Mouse (Mus musculus): ENCODE results near the gene Mxra7.

Mxra7 gene

GRCm38 (mm10) chr11:116784221-116784620 is 43.6 kb downstream of the Mxra7 start:
- no peak for DNase-seq (ENCODE audit: low read depth, low spot score)

DNA sequence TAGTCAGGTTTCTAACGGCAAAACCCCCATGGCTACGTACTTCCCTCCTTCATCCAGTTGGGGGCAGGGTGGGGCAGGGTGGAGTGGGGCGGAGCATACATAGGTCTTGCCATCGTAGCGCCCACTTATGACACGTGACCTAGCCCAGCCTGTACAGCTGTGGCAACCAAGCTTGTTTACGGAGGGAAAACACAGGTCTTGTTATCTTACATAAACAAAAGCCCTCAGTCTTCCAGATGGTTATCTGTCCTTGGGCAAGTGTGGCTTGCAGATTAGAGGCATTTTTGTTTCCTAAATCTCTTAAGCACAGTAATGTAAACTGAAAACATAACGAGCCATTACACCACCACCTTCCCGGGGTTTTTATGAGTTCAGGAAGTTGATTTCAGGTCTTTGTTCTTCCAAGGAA is 45.1 kb downstream of the Mxra7 start:
- no peak for DNase-seq (ENCODE audit: low read depth, low spot score)

GRCm38 (mm10) chr11:116775407-116775806 is 52.4 kb downstream of the Mxra7 start, which contains the start of gene St6galnac1:
Gene St6galnac1, minus strand, starts transcription at chr11:116775507.
- DNase-seq (ENCODE audit: low read depth, low spot score), result no peak

- DNase-seq (ENCODE audit: low read depth, low spot score), result no peak
Observed at GRCm38 (mm10) chr11:116773205-116773604, 54.6 kb downstream of the Mxra7 start.

DNA sequence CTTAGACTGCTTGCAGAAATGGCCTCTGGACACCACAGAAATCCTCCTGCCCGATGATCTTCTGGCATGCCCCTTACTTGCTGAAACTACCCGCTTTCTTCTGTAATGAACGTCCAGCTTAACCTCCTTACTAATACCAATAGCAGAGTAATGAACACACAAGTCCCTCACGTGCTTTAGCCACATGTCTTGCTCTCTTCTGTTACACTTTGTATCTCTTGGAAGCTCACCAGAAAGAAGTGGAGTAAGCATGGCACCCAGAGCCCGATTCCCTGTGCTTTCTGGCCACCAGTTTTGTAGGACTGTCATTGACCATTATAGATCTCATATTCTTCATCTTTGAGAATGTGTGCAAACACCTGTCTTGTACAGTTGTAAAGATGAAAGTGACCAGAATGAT is 58.0 kb downstream of the Mxra7 start:
- no peak for DNase-seq (ENCODE audit: low read depth, low spot score)

- DNase-seq (ENCODE audit: low read depth, low spot score), result no peak
Observed at GRCm38 (mm10) chr11:116764946-116765345, 62.9 kb downstream of the Mxra7 start.

- DNase-seq (ENCODE audit: low read depth, low spot score), result no peak
Observed at GRCm38 (mm10) chr11:116764346-116764745, 63.5 kb downstream of the Mxra7 start.

- DNase-seq (ENCODE audit: low read depth, low spot score), result no peak
Observed at GRCm38 (mm10) chr11:116755191-116755590, 72.7 kb downstream of the Mxra7 start.

DNA sequence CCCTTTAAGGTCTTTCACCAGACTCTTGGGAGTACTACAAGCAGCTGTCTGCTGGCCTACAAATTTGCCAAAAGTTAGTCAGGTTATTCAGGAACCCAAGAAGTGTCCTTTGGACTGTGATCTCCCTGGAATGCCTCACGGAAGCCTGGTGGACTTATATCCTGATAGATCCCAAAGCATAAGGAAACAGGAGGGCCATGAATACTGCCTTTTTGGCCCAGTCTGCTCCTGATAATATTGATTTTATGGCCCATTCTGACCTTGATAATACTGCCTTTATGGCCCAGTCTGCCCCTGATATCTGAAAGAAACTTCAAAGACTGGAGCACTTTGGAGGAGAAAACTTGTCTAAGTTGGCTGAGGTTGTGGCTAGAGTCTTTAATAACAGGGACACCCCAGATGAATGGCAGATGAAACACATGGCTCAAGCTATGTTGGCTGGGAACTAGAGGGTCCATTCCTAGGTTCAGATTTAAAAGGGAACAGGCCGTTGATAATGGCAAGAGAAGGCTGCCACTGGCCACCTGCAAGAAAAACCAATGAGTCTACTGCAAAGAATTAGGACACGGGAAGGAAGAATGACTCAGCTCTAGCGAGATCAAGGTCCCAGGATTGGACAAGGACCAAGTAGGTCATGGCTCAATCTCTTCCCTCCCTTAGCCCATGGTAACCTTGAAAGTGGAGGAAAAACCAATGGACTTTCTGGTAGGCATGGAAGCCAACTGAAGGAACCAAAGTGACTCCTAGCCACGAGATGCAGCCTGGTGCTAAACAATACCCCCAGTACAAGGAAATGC is 74.0 kb downstream of the Mxra7 start:
- no peak for DNase-seq (ENCODE audit: low read depth, low spot score)

All from WW6 (cell line).